Mouse (Mus musculus) limb, embryonic 11.5 days (tissue): ENCODE results near the gene Dusp5. TPM values are rescaled to one million over a fixed set of nuclear protein-coding genes. Genes with fewer than 3 reads are reported as not detected.
A peak's percentile ranks its signal among the peaks of the same experiment; 100 is the strongest.

Experiments
- ATAC-seq: fragments of 200-750 bp; cut with Nextera tagmentation; 2 replicates; pipeline ENCODE4 v1.8.0; 2017; ENCODE audit warnings: low read depth; ENCODE audit not compliant: insufficient number of reproducible peaks, low FRiP score, low TSS enrichment
- DNase-seq: peaks from one replicate; pipeline ENCODE4 v3.0.0-alpha.2; 2015; ENCODE audit warnings: low spot score
- H3K27ac ChIP-seq: fragments of 300-500 bp; sonication (generic); replicated peaks from 2 replicates; pipeline ENCODE4 v1.5.1; 2014; ENCODE audit warnings: low read depth, mild to moderate bottlenecking, low read length
- H3K27me3 ChIP-seq: fragments of 300-500 bp; sonication (generic); 2 replicates; pipeline ENCODE4 v1.6.1; 2014; ENCODE audit warnings: mild to moderate bottlenecking, low read length, mixed read lengths; ENCODE audit not compliant: control insufficient read depth, insufficient read depth
- H3K36me3 ChIP-seq: fragments of 300-500 bp; sonication (generic); 2 replicates; pipeline ENCODE4 v1.6.1; 2014; ENCODE audit warnings: mild to moderate bottlenecking, low read length, moderate library complexity, mixed read lengths; ENCODE audit not compliant: control insufficient read depth, insufficient read depth
- H3K4me1 ChIP-seq: fragments of 300-500 bp; sonication (generic); 2 replicates; pipeline ENCODE4 v1.6.1; 2014; ENCODE audit warnings: low read length, mixed read lengths; ENCODE audit not compliant: control insufficient read depth, insufficient read depth
- H3K4me2 ChIP-seq: fragments of 300-500 bp; sonication (generic); 2 replicates; pipeline ENCODE4 v1.6.1; 2014; ENCODE audit warnings: low read depth, mild to moderate bottlenecking, moderate library complexity; ENCODE audit not compliant: severe bottlenecking
- H3K4me3 ChIP-seq: fragments of 300-500 bp; sonication (generic); 2 replicates; pipeline ENCODE4 v1.5.1; 2014; ENCODE audit warnings: low read depth, low read length
- H3K9ac ChIP-seq: fragments of 300-500 bp; sonication (generic); 2 replicates; pipeline ENCODE4 v1.6.1; 2014; ENCODE audit warnings: mild to moderate bottlenecking, low read length
- H3K9me3 ChIP-seq: fragments of 300-500 bp; sonication (generic); 2 replicates; pipeline ENCODE4 v1.6.1; 2016; ENCODE audit warnings: low read length; ENCODE audit not compliant: control insufficient read depth
- WGBS: fragments of 180-500 bp; shearing (Covaris S2); extraction: QIAGEN DNeasy Blood & Tissue Kit; methylation state at CpG from one replicate; pipeline ENCODE4 v1.1.7; 2014; 5-methylcytosine and 5-hydroxymethylcytosine counted together
- polyA plus RNA-seq: library from polyadenylated mRNA; unstranded; fragments of >200 nt; fragmentation: Nextera tagmentation; extraction: Ambion mirVana; gene quantifications from 2 replicates; pipeline ENCODE4 v1.2.1, GENCODE M21; 2014

Dusp5 gene
- polyA plus RNA-seq, 1 experiment from 2014 or later, result 3.5 TPM

GRCm38 (mm10) chr19:53533810-53534601, 5.1 kb downstream of the Dusp5 start:
- 94% methylated on average over 15 of the region's 15 CpGs for WGBS
- no peaks in the 10 kb centered on the region for H3K9me3 ChIP-seq
- H3K27ac ChIP-seq, result no peak overlapping the region
- no peak overlapping the region for H3K4me3 ChIP-seq
- H3K27me3 ChIP-seq, result no peaks in the 10 kb centered on the region
- ATAC-seq (no peak), DNase-seq (no peak)
- no peak overlapping the region for H3K9ac ChIP-seq
- H3K4me1 ChIP-seq, result peaks cover 11% of the 10 kb centered on the region; the same call in 1 of the 2 replicates
- H3K4me2 ChIP-seq, result no peak overlapping the region
- H3K36me3 ChIP-seq, result no peaks in the 10 kb centered on the region

GRCm38 (mm10) chr19:53534757-53535410, 6.0 kb downstream of the Dusp5 start:
- ATAC-seq (no peak), DNase-seq (no peak)
- peaks cover 7% of the 10 kb centered on the region; the same call in 1 of the 2 replicates for H3K4me1 ChIP-seq
- no peak overlapping the region for H3K27ac ChIP-seq
- 69% methylated on average over 7 of the region's 7 CpGs for whole genome bisulfite sequencing
- H3K36me3 ChIP-seq, result no peaks in the 10 kb centered on the region
- H3K27me3 ChIP-seq, result no peaks in the 10 kb centered on the region
- no peak overlapping the region for H3K4me2 ChIP-seq
- H3K9ac ChIP-seq, result no peak overlapping the region
- H3K4me3 ChIP-seq, result no peak overlapping the region
- H3K9me3 ChIP-seq, result no peaks in the 10 kb centered on the region

GRCm38 (mm10) chr19:53535421-53535820, 6.5 kb downstream of the Dusp5 start:
- Histone ChIP-seq H3K27me3 (no peaks in the 10 kb centered on the region), H3K27ac (no peak overlapping the region), H3K4me2 (no peak overlapping the region), H3K36me3 (no peaks in the 10 kb centered on the region), H3K4me3 (no peak overlapping the region), H3K4me1 (peaks cover 7% of the 10 kb centered on the region; the same call in 1 of the 2 replicates), H3K9me3 (no peaks in the 10 kb centered on the region), H3K9ac (no peak overlapping the region)
- ATAC-seq, result no peak
- 88% methylated on average over 6 of the region's 6 CpGs for WGBS
- no peak for DNase-seq

GRCm38 (mm10) chr19:53536251-53536650, 7.3 kb downstream of the Dusp5 start:
- Histone ChIP-seq H3K36me3 (peaks cover under 1% of the 10 kb centered on the region; the same call in 1 of the 2 replicates), H3K9me3 (no peaks in the 10 kb centered on the region), H3K4me2 (no peak overlapping the region), H3K9ac (no peak overlapping the region), H3K4me3 (no peak overlapping the region), H3K27me3 (no peaks in the 10 kb centered on the region), H3K27ac (no peak overlapping the region), H3K4me1 (peaks cover 3% of the 10 kb centered on the region; the same call in 1 of the 2 replicates)
- ATAC-seq, result no peak
- 88% methylated on average over 6 of the region's 6 CpGs for WGBS
- no peak for DNase-seq

GRCm38 (mm10) chr19:53536731-53537666, 8.1 kb downstream of the Dusp5 start:
- no peaks in the 10 kb centered on the region for H3K27me3 ChIP-seq
- no peaks in the 10 kb centered on the region; the same call in 1 of the 2 replicates for H3K4me1 ChIP-seq
- H3K4me3 ChIP-seq, result no peak overlapping the region
- no peak for DNase-seq
- H3K9ac ChIP-seq, result no peak overlapping the region
- peaks cover 3% of the 10 kb centered on the region; the same call in 1 of the 2 replicates for H3K36me3 ChIP-seq
- ATAC-seq, result no peak
- no peak overlapping the region for H3K4me2 ChIP-seq
- H3K27ac ChIP-seq, result no peak overlapping the region
- WGBS, result 82% methylated on average over 17 of the region's 17 CpGs
- no peaks in the 10 kb centered on the region for H3K9me3 ChIP-seq

GRCm38 (mm10) chr19:53538024-53538423, 9.1 kb downstream of the Dusp5 start:
- Histone ChIP-seq H3K4me2 (no peak overlapping the region), H3K27ac (no peak overlapping the region), H3K27me3 (no peaks in the 10 kb centered on the region), H3K9ac (no peak overlapping the region), H3K9me3 (no peaks in the 10 kb centered on the region), H3K4me1 (no peaks in the 10 kb centered on the region), H3K36me3 (peaks cover 3% of the 10 kb centered on the region; the same call in 1 of the 2 replicates), H3K4me3 (no peak overlapping the region)
- DNase-seq (no peak), ATAC-seq (no peak)
- WGBS, result 91% methylated on average over 11 of the region's 11 CpGs

GRCm38 (mm10) chr19:53538796-53539195, 9.9 kb downstream of the Dusp5 start:
- 70% methylated on average over 5 of the region's 5 CpGs for WGBS
- no peaks in the 10 kb centered on the region for H3K4me1 ChIP-seq

GRCm38 (mm10) chr19:53539296-53539695, 10.4 kb downstream of the Dusp5 start:
- H3K4me1 ChIP-seq, result no peaks in the 10 kb centered on the region

More at GRCm38 (mm10) chr19:53538796-53539195, 9.9 kb downstream of the Dusp5 start:
- H3K27me3 ChIP-seq, result no peaks in the 10 kb centered on the region
- no peak for ATAC-seq
- no peaks in the 10 kb centered on the region for H3K9me3 ChIP-seq
- DNase-seq, result no peak
- peaks cover 3% of the 10 kb centered on the region; the same call in 1 of the 2 replicates for H3K36me3 ChIP-seq
- H3K4me3 ChIP-seq, result no peak overlapping the region
- H3K27ac ChIP-seq, result 0 out of 2 replicates have a peak overlapping the region, but pooled peaks have one; percentile 30
- H3K4me2 ChIP-seq, result no peak overlapping the region
- no peak overlapping the region for H3K9ac ChIP-seq

More at GRCm38 (mm10) chr19:53539296-53539695, 10.4 kb downstream of the Dusp5 start:
- H3K4me3 ChIP-seq, result no peak overlapping the region
- ATAC-seq (no peak), DNase-seq (no peak)
- no peak overlapping the region for H3K9ac ChIP-seq
- H3K27me3 ChIP-seq, result no peaks in the 10 kb centered on the region
- peaks cover 3% of the 10 kb centered on the region; the same call in 1 of the 2 replicates for H3K36me3 ChIP-seq
- H3K4me2 ChIP-seq, result no peak overlapping the region
- H3K27ac ChIP-seq, result 0 out of 2 replicates have a peak overlapping the region, but pooled peaks have one; percentile 30
- no peaks in the 10 kb centered on the region for H3K9me3 ChIP-seq
- WGBS, result 77% methylated on average over 3 of the region's 3 CpGs
